Mouse (Mus musculus) forebrain, postnatal 0 days (tissue): ENCODE results near the gene Mast4. TPM values are rescaled to one million over a fixed set of nuclear protein-coding genes. Genes with fewer than 3 reads are reported as not detected.

Source experiments
- ATAC-seq: fragments of 200-750 bp; cut with Nextera tagmentation; 2 replicates; pipeline ENCODE4 v1.8.0; 2017; ENCODE audit warnings: mild to moderate bottlenecking, moderate library complexity
- DNase-seq: peaks from one replicate; pipeline ENCODE4 v3.0.0-alpha.2; 2015
- H3K27ac ChIP-seq: fragments of 300-500 bp; sonication (generic); 2 replicates; pipeline ENCODE4 v1.5.1; 2014; ENCODE audit warnings: low read depth, mild to moderate bottlenecking, antibody characterized with exemption, low read length, moderate library complexity, mixed read lengths
- H3K27me3 ChIP-seq: fragments of 300-500 bp; sonication (generic); 2 replicates; pipeline ENCODE4 v1.6.1; 2014; ENCODE audit warnings: mild to moderate bottlenecking, low read length, mixed read lengths; ENCODE audit not compliant: insufficient read depth
- H3K36me3 ChIP-seq: fragments of 300-500 bp; sonication (generic); 2 replicates; pipeline ENCODE4 v1.6.1; 2014; ENCODE audit warnings: mild to moderate bottlenecking, moderate library complexity; ENCODE audit not compliant: insufficient read depth
- H3K4me1 ChIP-seq: fragments of 300-500 bp; sonication (generic); 2 replicates; pipeline ENCODE4 v1.6.1; 2014; ENCODE audit warnings: antibody characterized with exemption; ENCODE audit not compliant: insufficient read depth
- H3K4me2 ChIP-seq: fragments of 300-500 bp; sonication (generic); 2 replicates; pipeline ENCODE4 v1.6.1; 2014; ENCODE audit warnings: low read depth, mild to moderate bottlenecking, moderate library complexity
- H3K4me3 ChIP-seq: fragments of 300-500 bp; sonication (generic); 2 replicates; pipeline ENCODE4 v1.5.1; 2014; ENCODE audit warnings: low read depth, low read length, mixed read lengths
- H3K9ac ChIP-seq: fragments of 300-500 bp; sonication (generic); 2 replicates; pipeline ENCODE4 v1.6.1; 2014; ENCODE audit warnings: mild to moderate bottlenecking
- H3K9me3 ChIP-seq: fragments of 300-500 bp; sonication (generic); 2 replicates; pipeline ENCODE4 v1.6.1; 2016; ENCODE audit warnings: low read length
- CTCF ChIP-seq: sonication (generic); IDR thresholded peaks from 2 replicates; pipeline ENCODE4 v1.5.1; 2016; ENCODE audit warnings: antibody characterized with exemption, control low read depth, low read depth
- WGBS: fragments of 180-500 bp; shearing (Covaris S2); extraction: QIAGEN DNeasy Blood & Tissue Kit; methylation state at CpG from one replicate; pipeline ENCODE4 v1.1.7; 2014; 5-methylcytosine and 5-hydroxymethylcytosine counted together
- polyA plus RNA-seq: library from polyadenylated mRNA; unstranded; fragments of >200 nt; fragmentation: Nextera tagmentation; extraction: Ambion mirVana; gene quantifications from 2 replicates; pipeline ENCODE4 v1.2.1, GENCODE M21; 2015
- total RNA-seq: library from RNA; depleted of rRNA; stranded (reverse); fragments of >200 nt; gene quantifications from 2 replicates; pipeline ENCODE4 v1.2.3, GENCODE M21; 2014

Mast4 gene
- total and polyA plus RNA-seq, 2 experiments from 2014 or later: 17.2 to 40.1 TPM

DNA sequence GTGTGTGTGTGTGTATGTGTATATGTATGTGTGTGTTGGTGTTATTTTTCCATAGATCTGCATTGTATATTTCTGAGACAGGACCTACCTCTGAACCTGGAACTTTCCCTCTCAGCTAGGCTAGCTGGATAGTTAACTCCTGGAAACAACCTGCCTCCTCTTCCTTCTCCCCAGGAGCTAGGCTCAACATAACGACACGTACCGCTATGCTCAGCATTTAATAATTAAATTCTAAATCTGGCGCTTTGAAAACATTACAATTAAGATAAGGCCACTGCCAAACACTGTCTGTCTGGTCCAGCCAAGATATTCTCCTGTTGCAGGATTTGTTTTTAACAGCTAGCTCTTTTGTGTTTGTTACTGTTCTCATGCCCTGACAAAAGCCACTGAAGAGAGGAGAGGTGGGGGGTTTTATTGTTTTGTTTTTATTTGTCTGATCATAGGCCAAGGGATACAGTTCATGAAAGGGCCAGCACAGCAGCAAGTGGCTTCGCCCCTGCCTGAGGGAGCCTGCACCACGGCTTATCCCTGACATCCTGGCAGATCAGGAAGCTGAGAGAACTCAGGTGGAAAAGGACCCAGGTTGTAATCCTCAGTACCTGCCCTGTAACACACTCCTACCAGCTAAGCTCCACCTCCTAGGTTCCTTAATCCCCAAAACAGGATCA, 205.0 kb downstream of the Mast4 start:
- no peaks in the 10 kb centered on the region for H3K9me3 ChIP-seq
- no peak overlapping the region for H3K9ac ChIP-seq
- TF ChIP-seq CTCF: no peak
- H3K27ac ChIP-seq: no peak overlapping the region
- no peaks in the 10 kb centered on the region for H3K4me1 ChIP-seq
- H3K4me2 ChIP-seq: no peak overlapping the region
- 37% methylated on average over 6 of the region's 6 CpGs for WGBS
- DNase-seq (no peak), ATAC-seq (no peak)
- H3K4me3 ChIP-seq: no peak overlapping the region
- no peaks in the 10 kb centered on the region for H3K27me3 ChIP-seq
- H3K36me3 ChIP-seq: no peaks in the 10 kb centered on the region

DNA sequence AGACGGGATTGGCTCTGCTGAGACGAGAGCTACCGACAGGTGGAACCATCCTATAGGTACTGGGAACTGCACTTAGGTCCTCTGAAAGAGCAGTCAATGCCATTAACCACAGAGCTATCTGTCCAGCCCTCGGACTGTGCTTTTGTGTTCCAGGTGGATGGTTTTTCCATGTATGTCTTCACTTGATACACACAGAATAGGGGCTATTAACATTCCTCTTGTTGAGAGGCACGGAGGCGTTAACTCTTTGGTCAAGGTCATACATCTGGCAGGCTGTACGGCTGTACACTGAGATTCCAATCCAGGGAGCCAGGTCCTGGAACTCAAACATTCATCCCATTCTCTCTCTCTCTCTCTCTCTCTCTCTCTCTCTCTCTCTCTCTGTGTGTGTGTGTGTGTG, 205.6 kb downstream of the Mast4 start:
- Histone ChIP-seq H3K36me3 (no peaks in the 10 kb centered on the region), H3K9me3 (no peaks in the 10 kb centered on the region), H3K4me1 (no peaks in the 10 kb centered on the region), H3K4me3 (no peak overlapping the region), H3K27me3 (no peaks in the 10 kb centered on the region), H3K27ac (no peak overlapping the region), H3K4me2 (no peak overlapping the region), H3K9ac (no peak overlapping the region)
- WGBS: 68% methylated on average over 7 of the region's 7 CpGs
- no peak for ATAC-seq
- no peak for DNase-seq
- TF ChIP-seq CTCF: no peak

DNA sequence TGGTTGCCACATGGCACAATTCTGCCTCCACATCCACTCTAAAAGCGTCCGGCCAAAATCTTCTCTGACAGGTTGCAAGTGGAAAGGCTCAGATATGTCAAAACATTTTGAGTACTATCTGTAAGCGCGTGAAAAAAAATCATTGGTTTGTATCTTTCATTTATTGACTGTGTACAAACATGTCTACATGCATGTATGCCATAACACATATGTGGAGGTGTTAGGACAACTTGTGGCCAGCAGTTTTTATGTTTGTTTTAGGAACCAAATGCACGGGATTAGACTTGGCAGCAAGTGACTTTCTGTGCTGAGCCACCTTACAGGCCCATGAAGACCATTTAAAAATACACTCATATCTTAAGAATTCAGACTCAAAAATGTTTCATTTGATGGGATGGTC, 206.7 kb downstream of the Mast4 start:
- WGBS: 67% methylated on average over 5 of the region's 5 CpGs
- no peak for TF ChIP-seq CTCF
- H3K9ac ChIP-seq: no peak overlapping the region
- no peaks in the 10 kb centered on the region for H3K27me3 ChIP-seq
- H3K4me1 ChIP-seq: no peaks in the 10 kb centered on the region
- DNase-seq (no peak), ATAC-seq (no peak)
- no peaks in the 10 kb centered on the region for H3K36me3 ChIP-seq
- no peak overlapping the region for H3K4me2 ChIP-seq
- no peaks in the 10 kb centered on the region for H3K9me3 ChIP-seq
- H3K4me3 ChIP-seq: no peak overlapping the region
- no peak overlapping the region for H3K27ac ChIP-seq

DNA sequence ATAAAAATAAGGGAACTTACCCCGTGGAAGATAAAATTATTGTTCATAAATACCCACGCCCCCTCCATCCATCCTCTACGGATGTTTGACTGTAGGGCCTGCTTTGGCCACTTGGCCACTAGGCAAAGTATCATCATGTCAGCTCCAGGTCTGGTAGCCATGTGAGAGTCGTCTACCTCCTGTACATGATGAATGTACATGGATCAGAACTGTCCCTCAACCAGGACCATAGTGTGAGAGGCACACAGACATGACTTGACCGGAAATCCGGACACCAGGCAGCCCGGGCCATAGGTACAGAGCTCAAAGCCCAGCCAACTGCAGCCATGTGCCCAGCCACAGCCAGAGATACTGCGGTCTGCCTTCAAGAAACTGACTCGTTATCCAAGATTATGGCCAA, 210.6 kb downstream of the Mast4 start:
- no peak overlapping the region for H3K9ac ChIP-seq

DNA sequence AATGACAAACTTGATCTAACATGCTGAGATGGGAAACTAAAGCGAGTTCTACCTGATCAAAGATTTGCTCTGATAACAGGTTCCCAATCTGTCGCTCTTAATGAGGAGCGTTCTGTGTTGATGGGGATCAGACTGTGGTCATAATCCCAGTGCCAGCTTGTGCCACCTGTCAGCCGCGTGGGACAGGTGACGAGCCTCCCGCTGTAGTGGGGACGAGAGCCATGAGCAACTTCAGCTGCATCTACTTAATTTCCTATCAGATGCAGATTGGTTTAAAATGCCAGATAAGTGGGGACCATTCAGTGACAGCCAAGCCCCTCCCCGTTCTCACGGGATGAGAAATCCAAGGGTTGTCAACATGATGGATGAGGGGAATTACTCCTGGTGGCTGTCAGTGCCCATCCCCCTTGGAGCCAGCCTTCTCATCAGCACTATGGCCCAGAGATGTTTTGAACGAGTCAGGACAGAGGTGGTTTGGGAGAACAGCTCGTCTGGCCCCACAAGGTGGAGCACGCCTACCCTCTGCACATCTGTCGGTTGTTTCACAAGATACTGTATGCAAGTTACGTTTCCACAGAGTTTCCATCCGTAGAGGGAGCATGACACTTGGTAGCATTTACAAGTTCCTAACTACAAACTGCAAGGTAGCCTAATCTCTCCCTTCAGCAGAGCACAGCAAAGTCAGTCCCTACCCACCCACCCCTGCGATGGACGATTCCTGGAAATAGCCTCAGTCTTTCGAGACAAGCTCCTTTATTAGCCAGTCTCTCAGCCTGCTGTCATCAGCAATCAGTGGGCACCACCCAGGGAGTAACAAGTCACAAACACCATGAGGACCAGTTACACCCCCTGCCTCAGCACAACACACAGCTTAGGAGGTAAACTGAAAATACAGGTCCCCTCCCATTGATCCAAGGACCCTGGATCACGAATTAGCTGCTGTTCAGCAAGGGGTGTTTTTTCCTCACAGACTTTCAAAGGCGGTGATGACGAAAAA, 212.2 kb downstream of the Mast4 start:
- no peak for ATAC-seq
- 58% methylated on average over 22 of the region's 22 CpGs for WGBS
- H3K9ac ChIP-seq: no peak overlapping the region
- no peaks in the 10 kb centered on the region for H3K27me3 ChIP-seq
- no peaks in the 10 kb centered on the region for H3K4me1 ChIP-seq
- H3K4me2 ChIP-seq: no peak overlapping the region
- H3K36me3 ChIP-seq: no peaks in the 10 kb centered on the region
- H3K4me3 ChIP-seq: no peak overlapping the region
- TF ChIP-seq CTCF: no peak; the same call in 1 of the 2 replicates
- no peak overlapping the region for H3K27ac ChIP-seq
- no peaks in the 10 kb centered on the region for H3K9me3 ChIP-seq
- no peak for DNase-seq

More for the DNA sequence above, 210.6 kb downstream of the Mast4 start:
- ATAC-seq (no peak), DNase-seq (no peak)
- H3K4me2 ChIP-seq: no peak overlapping the region
- H3K27me3 ChIP-seq: no peaks in the 10 kb centered on the region
- no peaks in the 10 kb centered on the region for H3K36me3 ChIP-seq
- H3K4me1 ChIP-seq: no peaks in the 10 kb centered on the region
- no peak for TF ChIP-seq CTCF
- WGBS: 94% methylated on average over 9 of the region's 9 CpGs
- no peak overlapping the region for H3K4me3 ChIP-seq
- H3K9me3 ChIP-seq: no peaks in the 10 kb centered on the region
- no peak overlapping the region for H3K27ac ChIP-seq

DNA sequence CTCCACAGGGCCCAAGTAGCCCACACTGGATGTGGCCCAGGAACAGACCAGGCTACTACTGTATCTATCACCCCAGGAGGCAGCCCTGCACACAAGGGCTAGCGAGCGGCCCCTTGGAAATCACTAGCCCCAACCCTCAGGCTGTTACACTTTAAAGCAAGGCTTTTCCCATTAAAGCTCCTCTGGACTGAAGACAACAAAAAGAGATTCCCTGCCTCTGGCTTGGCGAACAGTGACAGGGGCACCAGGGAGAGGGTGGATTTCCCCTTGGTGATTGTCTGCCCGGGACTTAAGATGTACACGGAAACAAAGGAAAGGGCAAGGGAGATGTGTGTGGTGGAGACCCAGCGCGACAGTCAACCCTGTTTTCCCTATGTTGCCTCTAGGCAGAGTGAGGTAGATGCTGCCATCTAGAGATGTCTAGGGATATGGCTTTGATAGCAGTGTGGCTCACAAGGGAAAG, 213.6 kb downstream of the Mast4 start:
- Histone ChIP-seq H3K36me3 (no peaks in the 10 kb centered on the region), H3K27me3 (no peaks in the 10 kb centered on the region), H3K4me2 (peak overlapping the region; percentile 40), H3K4me3 (no peak overlapping the region), H3K4me1 (no peaks in the 10 kb centered on the region), H3K27ac (no peak overlapping the region), H3K9ac (peak overlapping the region; percentile 48), H3K9me3 (no peaks in the 10 kb centered on the region)
- peak; percentile 96 for ATAC-seq
- 5% methylated on average over 7 of the region's 7 CpGs for WGBS
- peak; percentile 90 for TF ChIP-seq CTCF
- DNase-seq: peak; percentile 74

DNA sequence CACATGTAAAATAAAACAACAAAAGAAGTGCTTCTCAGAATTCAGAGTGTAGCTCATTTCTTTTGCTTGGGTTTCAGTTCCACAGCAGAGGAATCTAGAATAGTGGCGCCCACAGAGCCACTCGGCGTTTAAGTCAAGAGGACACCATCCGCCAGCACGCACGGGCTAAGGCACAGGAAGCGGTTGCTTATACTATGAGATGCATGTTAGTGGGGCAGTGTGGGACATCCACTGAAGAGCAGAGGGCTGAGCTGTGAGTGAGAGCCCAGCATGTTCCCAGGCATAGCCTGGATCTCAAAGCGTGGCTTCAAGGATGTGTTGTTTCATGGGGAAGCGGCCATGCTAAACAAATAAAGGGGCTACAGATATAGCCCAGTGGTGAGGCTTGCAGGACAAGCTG, 214.6 kb downstream of the Mast4 start:
- H3K9me3 ChIP-seq: no peaks in the 10 kb centered on the region
- no peak overlapping the region for H3K27ac ChIP-seq
- 91% methylated on average over 9 of the region's 9 CpGs for WGBS
- no peaks in the 10 kb centered on the region; the same call in 1 of the 2 replicates for H3K4me1 ChIP-seq
- no peak overlapping the region for H3K4me2 ChIP-seq
- H3K36me3 ChIP-seq: no peaks in the 10 kb centered on the region
- no peak for TF ChIP-seq CTCF
- no peak overlapping the region for H3K4me3 ChIP-seq
- ATAC-seq (no peak), DNase-seq (no peak)
- H3K27me3 ChIP-seq: no peaks in the 10 kb centered on the region
- no peak overlapping the region for H3K9ac ChIP-seq
